Mouse (Mus musculus): ENCODE data around the gene Zfp82. TPM values are rescaled to one million over a fixed set of nuclear protein-coding genes. Genes with fewer than 3 reads are reported as not detected.
"Not testable (repeated sequence)": the region's sequence is repeated elsewhere in the genome, so short reads cannot be mapped to it uniquely, and the experiment has no call there.

Zfp82 gene
- polyA plus RNA-seq (2015; fragmentation: Nextera tagmentation; extraction: Ambion mirVana) = 4.2 and 4.4 TPM in 2 replicates

DNA sequence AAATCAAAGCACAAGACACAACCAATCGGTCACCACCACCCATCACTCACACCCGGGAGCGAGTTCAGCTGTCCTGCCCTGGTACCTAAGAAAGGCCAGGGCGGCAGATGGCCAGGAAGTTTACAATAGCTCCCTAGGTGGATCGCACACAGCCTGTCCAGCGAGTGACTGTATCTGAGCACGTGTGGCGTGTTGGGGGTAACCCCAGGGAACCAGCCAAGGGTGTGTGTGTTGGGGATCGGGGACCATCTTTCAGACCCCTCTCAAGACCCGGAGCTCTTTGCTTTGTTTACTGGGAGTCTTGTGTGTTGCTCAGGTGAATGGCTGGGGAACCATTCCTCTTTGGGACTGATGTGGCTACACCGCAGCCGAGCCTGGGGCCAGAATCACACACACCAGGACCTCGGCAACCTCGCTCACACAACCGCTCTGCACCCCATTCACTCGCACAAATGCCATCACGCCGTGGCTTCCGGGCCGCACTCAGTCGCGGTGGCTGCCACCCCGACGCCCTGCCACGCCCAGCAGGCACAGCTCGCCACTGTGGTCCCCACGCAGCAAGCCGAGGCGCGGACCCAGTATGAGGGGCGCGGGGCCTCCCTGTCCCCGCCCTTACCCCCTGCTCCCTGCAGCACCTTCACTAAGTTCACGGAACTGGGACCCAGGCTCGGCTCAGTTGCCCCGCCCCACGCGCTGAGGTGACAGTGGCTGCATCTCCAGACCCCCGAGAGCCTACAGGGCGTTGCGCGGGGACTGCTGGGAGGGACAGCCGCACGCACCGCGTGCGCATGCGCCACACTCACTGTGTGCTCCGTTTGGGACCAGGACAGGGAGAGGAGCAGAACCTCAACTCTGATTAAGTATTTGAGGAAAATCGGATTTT is at the start of gene Zfp82:
Zfp82 (minus strand) TSS at position 755 of the 883 bp plus-strand sequence.
- Histone ChIP-seq H3K27ac (ENCODE audit: low read length) (peak within 1 kb of the TSS; percentile 67), H3K4me1 (ENCODE audit: control insufficient read depth, insufficient read depth, low read length) (no peaks in the 10 kb centered on the region), H3K4me2 (ENCODE audit: low read depth, low read length) (peak within 1 kb of the TSS; percentile 95), H3K36me3 (ENCODE audit: control insufficient read depth, insufficient read depth, low read length) (no peaks in the 10 kb centered on the region), H3K9ac (ENCODE audit: low read depth, low read length) (peak within 1 kb of the TSS; percentile 84), H3K4me3 (ENCODE audit: low read length) (peak within 1 kb of the TSS; percentile 86), H3K9me3 (ENCODE audit: control insufficient read depth, low read length) (no peaks in the 10 kb centered on the region), H3K27me3 (replicated peaks; ENCODE audit: control insufficient read depth, insufficient read depth, low read length) (no peaks in the 10 kb centered on the region)
- under 1% methylated on average over 50 of the region's 50 CpGs for WGBS
- peak; percentile 96 for ATAC-seq

DNA sequence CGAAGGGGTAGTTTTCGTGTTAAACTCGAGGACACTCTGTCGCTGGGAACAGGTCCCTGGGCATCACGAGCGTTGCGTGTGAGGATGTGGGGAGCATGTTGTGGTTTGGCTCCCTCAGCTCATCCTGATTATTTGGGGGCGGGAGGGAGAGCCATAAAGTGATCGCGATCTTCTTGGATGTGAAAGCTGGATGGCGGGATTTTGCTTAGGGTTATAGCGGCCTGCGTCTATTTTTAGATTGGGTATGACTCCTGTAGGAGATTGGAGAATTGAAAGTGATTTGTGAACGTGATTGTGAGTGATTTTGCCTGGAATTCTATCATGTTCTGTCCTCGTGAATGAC is 49.5 kb upstream of the Zfp82 start:
- peak overlapping the region; percentile 45 for H3K27ac ChIP-seq (ENCODE audit: low read length)
- peak overlapping the region; percentile 95 for H3K4me2 ChIP-seq (ENCODE audit: low read depth, low read length)
- no peaks in the 10 kb centered on the region for H3K4me1 ChIP-seq (ENCODE audit: control insufficient read depth, insufficient read depth, low read length)
- H3K4me3 ChIP-seq (ENCODE audit: low read length) = peak overlapping the region; percentile 75
- 6% methylated on average over 15 of the region's 15 CpGs for WGBS
- H3K27me3 ChIP-seq (replicated peaks; ENCODE audit: control insufficient read depth, insufficient read depth, low read length) = no peaks in the 10 kb centered on the region
- no peaks in the 10 kb centered on the region for H3K9me3 ChIP-seq (ENCODE audit: control insufficient read depth, low read length)
- H3K9ac ChIP-seq (ENCODE audit: low read depth, low read length) = peak overlapping the region; percentile 84
- 0 out of 2 replicates have a peak, but pooled peaks have one; percentile 34 for ATAC-seq
- H3K36me3 ChIP-seq (ENCODE audit: control insufficient read depth, insufficient read depth, low read length) = no peaks in the 10 kb centered on the region

DNA sequence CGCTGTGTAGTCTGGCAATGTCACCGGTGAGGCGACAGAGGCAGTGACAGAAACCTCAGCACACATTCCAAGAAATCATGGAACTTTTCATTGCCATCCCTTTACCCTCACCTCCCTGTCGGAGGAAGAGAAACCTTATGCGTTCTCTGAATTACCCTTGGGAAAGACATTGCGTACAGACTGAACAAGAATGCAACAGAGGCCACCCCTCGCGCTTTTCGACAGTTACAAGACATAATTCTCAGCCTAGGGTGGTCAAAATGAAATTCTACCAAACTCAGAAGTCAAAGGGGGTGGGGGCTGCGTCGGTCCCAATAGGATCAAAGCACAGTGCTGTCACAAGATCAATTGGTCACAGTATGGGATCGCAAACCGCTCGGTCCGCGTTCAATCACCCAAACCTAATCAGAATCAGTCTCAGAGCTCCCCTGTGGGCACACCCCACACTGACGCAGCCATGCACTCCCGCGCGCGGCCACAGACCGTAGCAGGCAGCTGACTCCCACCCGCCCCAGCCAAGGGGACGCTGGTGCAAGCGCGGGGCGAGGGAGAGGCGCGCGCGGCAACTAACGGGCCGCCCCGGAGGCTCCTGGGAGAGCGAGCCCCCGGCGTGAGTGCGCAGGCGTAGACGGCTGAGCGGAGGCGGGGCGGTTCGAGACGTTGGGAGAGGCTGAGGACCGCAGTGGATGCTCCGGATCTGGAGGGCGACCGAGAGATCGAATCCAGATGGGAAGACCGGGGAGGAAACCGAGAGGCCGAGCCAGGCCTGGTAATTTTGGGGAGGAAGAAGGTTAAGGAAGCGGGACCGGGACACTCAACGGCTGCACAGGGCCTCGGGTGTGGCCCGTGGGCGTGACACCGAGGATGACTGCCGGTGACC is 48.8 kb upstream of the Zfp82 start, which contains the start of gene Zfp382:
Zfp382 (plus strand) TSS at position 635 of the 880 bp plus-strand sequence.
- no peaks in the 10 kb centered on the region for H3K9me3 ChIP-seq (ENCODE audit: control insufficient read depth, low read length)
- no peaks in the 10 kb centered on the region for H3K36me3 ChIP-seq (ENCODE audit: control insufficient read depth, insufficient read depth, low read length)
- H3K4me2 ChIP-seq (ENCODE audit: low read depth, low read length) = peak within 1 kb of the TSS; percentile 95
- under 1% methylated on average over 61 of the region's 61 CpGs for WGBS
- H3K27me3 ChIP-seq (replicated peaks; ENCODE audit: control insufficient read depth, insufficient read depth, low read length) = no peaks in the 10 kb centered on the region
- peak within 1 kb of the TSS; percentile 84 for H3K9ac ChIP-seq (ENCODE audit: low read depth, low read length)
- H3K4me1 ChIP-seq (ENCODE audit: control insufficient read depth, insufficient read depth, low read length) = no peaks in the 10 kb centered on the region
- H3K4me3 ChIP-seq (ENCODE audit: low read length) = peak within 1 kb of the TSS; percentile 75
- ATAC-seq = peak; percentile 98
- peak within 1 kb of the TSS; percentile 77 for H3K27ac ChIP-seq (ENCODE audit: low read length)

DNA sequence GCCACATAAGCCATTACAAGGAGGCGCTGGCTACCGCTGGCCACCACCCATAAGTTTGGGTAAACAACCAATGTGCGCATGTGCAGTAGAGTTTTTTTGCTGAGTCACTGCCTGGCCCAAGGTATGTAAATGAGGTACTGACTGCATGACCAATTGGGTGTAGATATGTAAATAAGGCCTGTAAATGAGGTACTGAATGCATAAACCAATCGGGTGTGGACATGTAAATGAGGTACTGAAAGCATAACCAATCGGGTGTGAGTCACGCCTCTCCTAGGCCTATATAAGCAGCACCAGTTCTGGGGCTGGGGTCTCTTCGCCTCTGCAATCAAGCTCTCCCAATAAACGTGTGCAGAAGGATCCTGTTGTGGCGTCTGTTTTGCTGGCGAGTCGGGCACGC is 45.2 kb upstream of the Zfp82 start:
- H3K9me3 ChIP-seq (ENCODE audit: control insufficient read depth, low read length) = peaks cover 14% of the 10 kb centered on the region
- H3K9ac ChIP-seq (ENCODE audit: low read depth, low read length); ATAC-seq; H3K27me3 ChIP-seq (replicated peaks; ENCODE audit: control insufficient read depth, insufficient read depth, low read length); H3K4me1 ChIP-seq (ENCODE audit: control insufficient read depth, insufficient read depth, low read length); H3K4me3 ChIP-seq (ENCODE audit: low read length); H3K36me3 ChIP-seq (ENCODE audit: control insufficient read depth, insufficient read depth, low read length); H3K4me2 ChIP-seq (ENCODE audit: low read depth, low read length); H3K27ac ChIP-seq (ENCODE audit: low read length): not testable (repeated sequence)
- 93% methylated on average over 12 of the region's 12 CpGs for WGBS

DNA sequence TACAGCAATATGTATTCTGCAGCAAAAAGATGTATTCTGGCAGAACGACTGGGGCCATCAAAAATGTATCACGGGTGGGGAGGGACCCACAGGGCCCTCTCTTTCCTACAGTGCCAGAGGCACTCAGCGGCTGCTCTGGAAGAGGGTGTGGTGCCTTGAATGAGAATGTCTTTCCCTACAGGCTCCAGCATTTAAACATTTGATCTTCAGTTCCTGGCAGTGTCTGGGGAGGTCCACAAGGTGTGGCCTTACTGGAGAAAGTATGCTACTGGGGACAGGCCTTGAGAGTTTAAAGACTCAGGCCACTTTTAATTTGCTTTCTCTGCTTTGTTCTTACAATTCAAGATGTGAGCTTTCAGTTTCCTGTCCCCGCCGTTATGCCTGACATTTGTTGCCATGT is 43.4 kb upstream of the Zfp82 start:
- no peak overlapping the region for H3K27ac ChIP-seq (ENCODE audit: low read length)
- H3K4me1 ChIP-seq (ENCODE audit: control insufficient read depth, insufficient read depth, low read length) = no peaks in the 10 kb centered on the region
- H3K9me3 ChIP-seq (ENCODE audit: control insufficient read depth, low read length) = peaks cover 14% of the 10 kb centered on the region
- H3K4me3 ChIP-seq (ENCODE audit: low read length) = no peak overlapping the region
- H3K9ac ChIP-seq (ENCODE audit: low read depth, low read length) = no peak overlapping the region
- H3K4me2 ChIP-seq (ENCODE audit: low read depth, low read length) = no peak overlapping the region
- no peaks in the 10 kb centered on the region for H3K27me3 ChIP-seq (replicated peaks; ENCODE audit: control insufficient read depth, insufficient read depth, low read length)
- no peak for ATAC-seq
- H3K36me3 ChIP-seq (ENCODE audit: control insufficient read depth, insufficient read depth, low read length) = no peaks in the 10 kb centered on the region
- WGBS = 94% methylated on average over 5 of the region's 5 CpGs

DNA sequence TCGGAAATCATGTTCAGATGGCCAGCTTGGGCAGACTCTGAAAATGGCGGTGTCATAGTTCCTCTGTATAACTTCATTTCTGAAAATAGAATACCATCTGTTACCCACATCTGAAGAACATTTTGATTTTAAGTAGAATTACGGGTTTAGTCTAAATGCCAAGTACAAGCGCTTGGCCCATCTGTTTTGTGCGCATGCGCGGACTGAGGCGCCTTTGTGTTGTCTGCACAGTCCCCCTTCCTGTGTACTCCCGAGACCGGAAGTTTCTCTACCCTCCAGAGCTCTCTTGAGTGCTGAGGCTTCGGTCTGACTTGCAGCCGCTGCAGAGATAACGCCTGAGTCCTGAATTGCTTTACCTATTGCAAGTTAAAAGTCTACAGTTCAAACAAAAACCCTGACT is 26.6 kb upstream of the Zfp82 start:
- Histone ChIP-seq H3K9me3 (ENCODE audit: control insufficient read depth, low read length) (peaks cover 7% of the 10 kb centered on the region; the same call in 1 of the 2 replicates), H3K27me3 (replicated peaks; ENCODE audit: control insufficient read depth, insufficient read depth, low read length) (no peaks in the 10 kb centered on the region), H3K9ac (ENCODE audit: low read depth, low read length) (no peak overlapping the region), H3K36me3 (ENCODE audit: control insufficient read depth, insufficient read depth, low read length) (peaks cover 18% of the 10 kb centered on the region), H3K4me1 (ENCODE audit: control insufficient read depth, insufficient read depth, low read length) (peaks cover 7% of the 10 kb centered on the region; the same call in 1 of the 2 replicates), H3K27ac (ENCODE audit: low read length) (no peak overlapping the region), H3K4me2 (ENCODE audit: low read depth, low read length) (no peak overlapping the region), H3K4me3 (ENCODE audit: low read length) (no peak overlapping the region)
- no peak for ATAC-seq
- 93% methylated on average over 13 of the region's 13 CpGs for WGBS

DNA sequence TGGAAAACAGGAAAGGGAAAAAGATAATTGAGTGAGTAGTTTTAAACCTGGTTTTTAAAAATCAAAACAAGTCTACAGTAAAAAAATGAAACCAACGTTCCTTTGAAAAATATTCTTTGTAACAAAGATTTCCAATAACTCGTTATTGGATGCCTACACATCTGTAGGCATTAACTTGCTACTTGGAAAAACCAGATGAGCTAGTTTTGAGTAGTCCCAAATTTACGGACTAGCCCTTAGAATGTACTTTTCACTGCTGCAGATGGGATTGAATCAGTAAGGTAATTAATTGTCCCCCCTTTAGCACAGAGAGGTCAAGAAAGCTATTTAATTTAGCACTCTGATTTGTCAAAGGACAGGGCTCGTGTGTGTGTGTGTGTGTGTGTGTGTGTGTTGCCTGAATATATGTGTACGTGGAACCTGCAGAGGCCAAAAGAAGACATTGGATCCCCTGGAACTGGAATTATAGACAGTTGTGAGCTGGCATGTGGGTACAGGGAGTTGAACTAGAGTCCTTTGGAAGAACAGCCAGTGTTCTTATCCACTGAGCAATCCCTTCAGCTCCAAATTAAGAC is 22.9 kb upstream of the Zfp82 start:
- Histone ChIP-seq H3K9ac (ENCODE audit: low read depth, low read length) (peak overlapping the region; percentile 66), H3K27me3 (replicated peaks; ENCODE audit: control insufficient read depth, insufficient read depth, low read length) (no peaks in the 10 kb centered on the region), H3K36me3 (ENCODE audit: control insufficient read depth, insufficient read depth, low read length) (peaks cover 3% of the 10 kb centered on the region; the same call in 1 of the 2 replicates), H3K4me3 (ENCODE audit: low read length) (peak overlapping the region; percentile 74), H3K9me3 (ENCODE audit: control insufficient read depth, low read length) (no peaks in the 10 kb centered on the region), H3K4me2 (ENCODE audit: low read depth, low read length) (peak overlapping the region; percentile 72), H3K4me1 (ENCODE audit: control insufficient read depth, insufficient read depth, low read length) (peaks cover 12% of the 10 kb centered on the region; the same call in 1 of the 2 replicates), H3K27ac (ENCODE audit: low read length) (no peak overlapping the region)
- no peak for ATAC-seq
- 3% methylated on average over 5 of the region's 5 CpGs for WGBS

DNA sequence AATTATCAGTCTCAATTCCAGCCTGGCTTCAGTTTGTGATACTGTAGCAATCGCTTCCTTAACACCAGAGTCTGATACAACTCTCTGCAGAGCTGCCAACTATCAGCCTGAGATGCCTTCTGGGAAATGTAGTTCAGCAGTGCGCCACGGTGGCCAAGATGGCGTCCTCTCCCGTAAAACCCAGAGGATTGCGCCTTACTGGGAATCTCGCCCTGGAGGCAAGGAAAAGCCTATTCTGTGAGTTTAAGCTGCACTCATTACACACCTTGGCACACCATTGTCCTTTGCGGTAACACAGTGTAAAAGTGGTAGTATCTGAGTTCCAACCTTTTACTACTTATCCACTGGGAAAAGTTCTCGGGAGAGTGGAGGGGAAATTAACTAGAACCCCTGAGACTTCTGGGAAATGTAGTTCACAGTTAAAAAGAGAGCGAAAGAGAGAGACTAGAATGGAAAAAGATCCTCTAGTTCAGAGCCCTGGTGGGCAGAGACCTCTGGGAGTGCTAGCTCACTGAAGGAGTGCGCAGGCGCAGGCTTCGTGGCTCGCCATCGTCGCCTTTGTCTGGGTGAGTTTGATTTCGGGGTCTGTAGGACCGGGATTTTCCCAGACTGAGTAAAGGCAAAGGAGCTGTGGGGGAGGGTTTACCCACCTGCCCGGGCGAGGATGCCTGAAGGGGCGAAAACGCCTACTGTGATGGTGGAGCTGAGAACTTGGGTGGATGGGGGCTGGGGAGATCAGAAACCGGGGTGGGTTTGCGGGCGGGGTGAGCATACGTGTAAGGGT is 22.1 kb upstream of the Zfp82 start, which contains the start of gene Zfp260:
Zfp260 (plus strand) TSS at position 132 of the 784 bp plus-strand sequence.
- Histone ChIP-seq H3K4me2 (ENCODE audit: low read depth, low read length) (peak within 1 kb of the TSS; percentile 72), H3K4me1 (ENCODE audit: control insufficient read depth, insufficient read depth, low read length) (peaks cover 12% of the 10 kb centered on the region; the same call in 1 of the 2 replicates), H3K9me3 (ENCODE audit: control insufficient read depth, low read length) (no peaks in the 10 kb centered on the region), H3K4me3 (ENCODE audit: low read length) (peak within 1 kb of the TSS; percentile 74), H3K9ac (ENCODE audit: low read depth, low read length) (peak within 1 kb of the TSS; percentile 83), H3K27ac (ENCODE audit: low read length) (peak within 1 kb of the TSS; percentile 93), H3K36me3 (ENCODE audit: control insufficient read depth, insufficient read depth, low read length) (peaks cover 3% of the 10 kb centered on the region; the same call in 1 of the 2 replicates), H3K27me3 (replicated peaks; ENCODE audit: control insufficient read depth, insufficient read depth, low read length) (no peaks in the 10 kb centered on the region)
- under 1% methylated on average over 26 of the region's 26 CpGs for WGBS
- peak; percentile 86 for ATAC-seq
